Mouse (Mus musculus): Measurements from ENCODE around the gene Pfn1.

DNA sequence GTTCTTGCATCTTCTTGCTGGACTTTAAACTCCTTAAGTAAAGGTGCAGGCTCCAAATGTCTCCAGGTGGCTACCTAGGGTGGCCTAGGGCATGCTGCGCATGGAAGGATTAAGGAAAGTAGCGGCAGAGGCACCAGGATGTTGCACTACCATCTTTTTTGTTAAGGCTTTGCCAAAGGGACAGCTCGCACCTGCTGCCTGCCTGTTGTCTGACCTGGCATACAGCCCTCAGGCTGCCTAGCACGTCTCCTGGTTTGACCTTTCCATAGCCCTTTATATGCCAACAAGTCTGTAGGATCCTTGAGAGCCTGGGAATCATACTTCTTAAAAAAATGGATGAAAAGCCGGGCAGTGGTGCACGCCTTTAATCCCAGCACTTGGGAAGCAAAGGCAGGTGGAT is 11.4 kb downstream of the Pfn1 start:
- TF ChIP-seq CTCF (IDR thresholded peaks at IDR 0.05; ENCODE audit: low read depth) (no peak), EP300 (optimal IDR thresholded peaks at IDR 0.05) (no peak)
